Mouse (Mus musculus): ENCODE results near the gene Atxn7l3b.
"Not testable (repeated sequence)": the region's sequence is repeated elsewhere in the genome, so short reads cannot be mapped to it uniquely, and the experiment has no call there.

Gene Atxn7l3b

GRCm38 (mm10) chr10:112928452-112929221, at the start of gene Atxn7l3b:
Gene Atxn7l3b, minus strand, starts transcription at chr10:112929001.
- peak; percentile 95 to 97 for DNase-seq (ENCODE audit: low spot score in 2 of 2)

GRCm38 (mm10) chr10:112977586-112977985, 48.8 kb upstream of the Atxn7l3b start:
- DNase-seq (ENCODE audit: low spot score in 2 of 2) = no peak

- DNase-seq (ENCODE audit: low spot score in 2 of 2) = no peak
Observed at GRCm38 (mm10) chr10:112973286-112974026, 44.7 kb upstream of the Atxn7l3b start.

- no peak for DNase-seq (ENCODE audit: low spot score in 2 of 2)
Observed at GRCm38 (mm10) chr10:112970002-112970589, 41.3 kb upstream of the Atxn7l3b start.

- DNase-seq (ENCODE audit: low spot score in 2 of 2) = no peak
Observed at GRCm38 (mm10) chr10:112967578-112967977, 38.8 kb upstream of the Atxn7l3b start.

- DNase-seq (ENCODE audit: low spot score in 2 of 2) = not testable (repeated sequence)
Observed at GRCm38 (mm10) chr10:112962216-112962615, 33.4 kb upstream of the Atxn7l3b start.

GRCm38 (mm10) chr10:112954140-112954539, 25.3 kb upstream of the Atxn7l3b start:
- no peak for DNase-seq (ENCODE audit: low spot score in 2 of 2)

- DNase-seq (ENCODE audit: low spot score in 2 of 2) = no peak
Observed at GRCm38 (mm10) chr10:112948453-112948852, 19.7 kb upstream of the Atxn7l3b start.

GRCm38 (mm10) chr10:112929222-112929615, 418 bp upstream of the Atxn7l3b start:
- DNase-seq (ENCODE audit: low spot score in 2 of 2) = no peak

GRCm38 (mm10) chr10:112926961-112927360, 1.8 kb downstream of the Atxn7l3b start:
- DNase-seq (ENCODE audit: low spot score in 2 of 2) = no peak

- DNase-seq (ENCODE audit: low spot score in 2 of 2) = no peak
Observed at GRCm38 (mm10) chr10:112926271-112926670, 2.5 kb downstream of the Atxn7l3b start.

- no peak for DNase-seq (ENCODE audit: low spot score in 2 of 2)
Observed at GRCm38 (mm10) chr10:112916575-112917190, 12.1 kb downstream of the Atxn7l3b start.

GRCm38 (mm10) chr10:112900243-112900642, 28.6 kb downstream of the Atxn7l3b start:
- DNase-seq (ENCODE audit: low spot score in 2 of 2) = no peak

GRCm38 (mm10) chr10:112899796-112900195, 29.0 kb downstream of the Atxn7l3b start:
- DNase-seq (ENCODE audit: low spot score in 2 of 2) = no peak

- no peak for DNase-seq (ENCODE audit: low spot score in 2 of 2)
Observed at GRCm38 (mm10) chr10:112896636-112897035, 32.2 kb downstream of the Atxn7l3b start.

GRCm38 (mm10) chr10:112893622-112894252, 35.1 kb downstream of the Atxn7l3b start:
- DNase-seq (ENCODE audit: low spot score in 2 of 2) = no peak

- DNase-seq (ENCODE audit: low spot score in 2 of 2) = no peak
Observed at GRCm38 (mm10) chr10:112884064-112884463, 44.7 kb downstream of the Atxn7l3b start.

GRCm38 (mm10) chr10:112883688-112884004, 45.2 kb downstream of the Atxn7l3b start:
- no peak for DNase-seq (ENCODE audit: low spot score in 2 of 2)

- DNase-seq (ENCODE audit: low spot score in 2 of 2) = no peak
Observed at GRCm38 (mm10) chr10:112882789-112883687, 45.8 kb downstream of the Atxn7l3b start.

GRCm38 (mm10) chr10:112882149-112882548, 46.7 kb downstream of the Atxn7l3b start:
- no peak for DNase-seq (ENCODE audit: low spot score in 2 of 2)

Measured in cerebellum, postnatal 4 days (tissue).